Mouse (Mus musculus) kidney, embryonic 16.5 days (tissue): ENCODE measurements around the gene Gm3409. TPM values are rescaled to one million over a fixed set of nuclear protein-coding genes. Genes with fewer than 3 reads are reported as not detected.
A peak's percentile ranks its signal among the peaks of the same experiment; 100 is the strongest.
"Not testable (repeated sequence)": the region's sequence is repeated elsewhere in the genome, so short reads cannot be mapped to it uniquely, and the experiment has no call there.

Experiments used
- ATAC-seq: fragments of 200-750 bp; cut with Nextera tagmentation; 2 replicates; pipeline ENCODE4 v1.8.0; 2017; ENCODE audit warnings: moderate TSS enrichment; ENCODE audit not compliant: low FRiP score, low TSS enrichment
- H3K27ac ChIP-seq: fragments of 300-500 bp; sonication (generic); 2 replicates; pipeline ENCODE4 v1.5.1; 2014; ENCODE audit warnings: low read length
- H3K27me3 ChIP-seq: fragments of 300-500 bp; sonication (generic); 2 replicates; pipeline ENCODE4 v1.6.1; 2014; ENCODE audit warnings: low read length, control low read depth, mixed read lengths; ENCODE audit not compliant: insufficient read depth
- H3K36me3 ChIP-seq: fragments of 300-500 bp; sonication (generic); 2 replicates; pipeline ENCODE4 v1.6.1; 2014; ENCODE audit warnings: low read length, control low read depth, mixed read lengths; ENCODE audit not compliant: insufficient read depth
- H3K4me1 ChIP-seq: fragments of 300-500 bp; sonication (generic); 2 replicates; pipeline ENCODE4 v1.6.1; 2014; ENCODE audit warnings: low read length, control low read depth, mixed read lengths; ENCODE audit not compliant: insufficient read depth
- H3K4me2 ChIP-seq: fragments of 300-500 bp; sonication (generic); replicated peaks from 2 replicates; pipeline ENCODE4 v1.6.1; 2014; ENCODE audit warnings: low read depth, low read length
- H3K4me3 ChIP-seq: fragments of 300-500 bp; sonication (generic); 2 replicates; pipeline ENCODE4 v1.5.1; 2014; ENCODE audit warnings: mild to moderate bottlenecking, low read length
- H3K9ac ChIP-seq: fragments of 300-500 bp; sonication (generic); replicated peaks from 2 replicates; pipeline ENCODE4 v1.6.1; 2014; ENCODE audit warnings: low read length
- H3K9me3 ChIP-seq: fragments of 300-500 bp; sonication (generic); 2 replicates; pipeline ENCODE4 v1.6.1; 2016; ENCODE audit warnings: low read length, control low read depth
- WGBS: fragments of 180-500 bp; shearing (Covaris S2); extraction: QIAGEN DNeasy Blood & Tissue Kit; methylation state at CpG from one replicate; pipeline ENCODE4 v1.1.7; 2014; 5-methylcytosine and 5-hydroxymethylcytosine counted together
- polyA plus RNA-seq: library from polyadenylated mRNA; unstranded; fragments of >200 nt; fragmentation: Nextera tagmentation; extraction: Ambion mirVana; gene quantifications from 2 replicates; pipeline ENCODE4 v1.2.1, GENCODE M21; 2015

Gene Gm3409
- polyA plus RNA-seq, 1 experiment from 2014 or later: not detected

DNA sequence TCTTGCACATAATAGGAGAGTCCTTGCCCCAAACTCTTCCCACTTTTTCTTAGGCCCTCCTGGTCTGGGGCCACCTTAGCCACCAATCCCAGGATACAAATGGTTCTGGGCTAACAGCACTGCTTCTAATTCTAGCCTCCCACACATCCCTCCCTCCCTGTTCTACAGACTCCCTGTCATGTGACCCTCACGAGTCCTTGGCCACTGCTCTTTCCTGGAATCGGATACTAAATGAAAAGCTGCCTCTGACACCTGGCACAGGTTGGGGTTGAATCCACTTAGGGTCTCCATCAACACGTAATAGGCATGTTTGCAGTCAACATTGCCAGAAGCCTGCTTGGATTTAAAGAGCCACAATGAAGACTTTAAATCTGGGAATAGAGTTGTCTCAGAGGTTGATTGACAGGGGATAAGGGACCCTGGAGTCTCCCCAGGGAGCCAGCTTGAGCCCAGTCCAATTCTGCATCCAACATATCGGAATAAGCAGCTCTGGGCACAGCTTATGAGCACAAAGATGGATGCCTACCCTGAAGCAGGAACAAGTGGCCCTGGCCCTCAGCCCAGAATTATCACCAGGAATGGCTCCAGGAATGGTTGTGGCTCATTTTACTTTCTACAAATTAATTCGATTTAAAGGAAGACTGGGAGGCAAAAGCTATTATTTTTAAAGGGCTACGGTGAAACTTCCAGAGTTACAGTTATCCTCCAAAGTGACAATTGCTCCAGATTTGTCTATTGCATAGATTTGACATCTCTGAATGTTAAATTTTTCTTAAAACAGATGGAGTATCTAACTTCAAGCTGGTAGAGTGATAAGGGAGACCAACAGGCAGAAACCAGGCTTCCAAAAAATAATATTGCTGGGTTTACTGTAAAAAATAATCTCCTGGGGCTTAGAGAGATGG, 34.6 kb downstream of the Gm3409 start:
- H3K4me2 ChIP-seq, H3K27me3 ChIP-seq, H3K36me3 ChIP-seq, H3K4me1 ChIP-seq, H3K27ac ChIP-seq, ATAC-seq, H3K9ac ChIP-seq, H3K4me3 ChIP-seq, H3K9me3 ChIP-seq: not testable (repeated sequence)
- WGBS: 62% methylated on average over 6 of the region's 6 CpGs

DNA sequence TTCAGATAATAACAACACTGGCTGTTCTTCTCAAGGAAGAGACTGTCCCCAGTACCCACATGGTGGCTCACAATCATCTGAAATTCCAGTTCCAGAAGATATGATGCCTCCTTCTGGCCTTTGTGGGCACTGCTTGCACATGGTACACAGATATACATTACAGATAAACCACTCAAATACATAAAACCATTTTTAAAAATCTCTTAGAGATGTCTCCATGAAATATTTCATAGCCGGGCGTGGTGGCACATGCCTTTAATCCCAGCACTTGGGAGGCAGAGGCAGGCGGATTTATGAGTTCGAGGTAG, 35.2 kb downstream of the Gm3409 start:
- 96% methylated on average over 4 of the region's 4 CpGs for WGBS
- H3K4me3 ChIP-seq: not testable (repeated sequence)

DNA sequence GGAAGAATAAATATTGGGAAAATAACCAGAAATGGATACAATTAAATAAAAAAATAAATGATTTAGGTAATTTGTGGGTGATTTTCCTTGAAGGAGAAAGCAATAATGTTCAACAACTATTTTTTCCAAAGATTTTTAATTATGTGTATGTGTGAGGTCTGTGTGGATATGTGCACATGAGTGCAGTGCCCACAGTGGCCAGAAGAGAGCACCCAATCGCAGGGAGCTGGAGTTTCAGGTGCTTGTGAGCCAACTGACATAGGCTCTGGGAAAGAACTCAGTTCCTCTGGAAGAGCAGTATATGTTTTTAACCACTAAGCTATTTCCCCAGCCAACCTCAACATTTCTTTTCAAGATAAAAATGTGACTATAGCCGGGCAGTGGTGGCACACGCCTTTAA, 39.2 kb downstream of the Gm3409 start:
- no peak for ATAC-seq
- Histone ChIP-seq H3K27ac (no peak overlapping the region), H3K27me3 (no peaks in the 10 kb centered on the region), H3K4me3 (no peak overlapping the region), H3K9ac (no peak overlapping the region), H3K4me1 (no peaks in the 10 kb centered on the region), H3K9me3 (no peaks in the 10 kb centered on the region), H3K4me2 (no peak overlapping the region), H3K36me3 (no peaks in the 10 kb centered on the region)
- WGBS: 93% methylated on average over 3 of the region's 3 CpGs

More for the DNA sequence above, 35.2 kb downstream of the Gm3409 start:
- not testable (repeated sequence) for H3K27me3 ChIP-seq, H3K9ac ChIP-seq, H3K4me1 ChIP-seq, H3K27ac ChIP-seq, H3K4me2 ChIP-seq, H3K36me3 ChIP-seq, H3K9me3 ChIP-seq, ATAC-seq

DNA sequence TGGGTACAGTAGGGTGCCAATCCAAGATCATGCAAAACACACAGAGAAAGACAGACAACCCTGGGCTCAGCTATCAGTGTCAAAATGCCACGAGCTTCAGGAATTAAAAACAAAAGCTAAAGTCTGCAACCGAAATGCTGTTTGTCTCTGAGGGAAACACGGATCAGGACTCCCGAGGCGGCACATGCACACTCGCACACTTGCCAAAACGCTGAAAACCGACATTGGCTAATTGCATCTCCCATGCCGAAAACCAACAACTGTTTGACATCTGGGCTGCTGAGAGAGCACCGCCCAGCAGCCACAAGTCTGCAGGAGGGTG, 46.7 kb downstream of the Gm3409 start:
- Histone ChIP-seq H3K36me3 (no peaks in the 10 kb centered on the region), H3K9ac (no peak overlapping the region), H3K9me3 (no peaks in the 10 kb centered on the region), H3K27me3 (peaks cover 22% of the 10 kb centered on the region), H3K27ac (no peak overlapping the region), H3K4me1 (peaks cover 9% of the 10 kb centered on the region), H3K4me2 (peak overlapping the region; percentile 99), H3K4me3 (peak overlapping the region; percentile 61)
- ATAC-seq: no peak
- 5% methylated on average over 10 of the region's 10 CpGs for WGBS

DNA sequence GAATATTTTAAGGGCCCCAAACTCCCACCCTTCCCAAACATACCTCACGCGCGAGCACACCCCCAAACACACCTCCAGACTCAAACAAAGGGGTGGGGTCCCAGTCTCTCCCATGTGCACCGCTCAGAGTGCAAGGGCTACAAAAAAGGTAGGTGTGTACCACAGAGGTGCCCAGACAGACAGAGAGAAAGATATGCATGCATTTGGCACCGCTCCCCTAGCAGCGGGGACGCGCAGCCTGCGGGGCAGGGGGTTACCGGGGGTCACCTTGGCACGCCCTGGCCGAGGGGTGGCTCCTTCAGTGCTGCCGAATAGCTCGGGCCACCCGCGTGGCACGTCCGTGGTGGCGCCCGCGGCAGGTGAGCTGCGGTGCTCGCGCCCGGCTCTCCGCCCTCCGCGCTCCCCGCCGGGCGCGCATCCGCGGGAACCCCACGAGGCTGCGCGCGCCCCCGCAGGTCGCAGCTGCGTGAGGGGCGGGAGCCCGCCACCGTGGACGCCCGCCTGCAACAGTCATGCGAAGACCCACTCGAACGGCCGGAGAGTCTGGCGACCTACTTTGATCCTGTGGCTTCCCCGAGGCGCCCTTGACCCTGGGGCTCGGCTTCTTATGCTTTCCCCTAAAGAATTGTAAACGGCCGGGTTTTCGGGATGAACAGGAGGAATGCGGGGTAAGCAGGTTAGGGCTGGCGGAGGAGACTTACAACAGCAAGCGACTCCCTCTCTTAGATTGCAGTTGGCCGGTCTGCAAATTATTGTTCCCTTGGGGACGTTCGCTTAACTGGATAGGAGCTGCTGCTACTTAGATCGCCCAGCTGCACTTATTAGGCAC, 47.2 kb downstream of the Gm3409 start, which contains the start of gene Gpr12:
TSS of gene Gpr12 (minus strand) at position 762 of the 829 bp plus-strand sequence.
- Histone ChIP-seq H3K36me3 (no peaks in the 10 kb centered on the region), H3K9ac (peak within 1 kb of the TSS; percentile 46), H3K4me2 (peak within 1 kb of the TSS; percentile 99), H3K4me1 (peaks cover 9% of the 10 kb centered on the region), H3K27ac (no peak within 1 kb of the TSS), H3K9me3 (no peaks in the 10 kb centered on the region), H3K4me3 (peak within 1 kb of the TSS; percentile 61), H3K27me3 (peaks cover 22% of the 10 kb centered on the region)
- peak; percentile 63 for ATAC-seq
- WGBS: under 1% methylated on average over 50 of the region's 64 CpGs

DNA sequence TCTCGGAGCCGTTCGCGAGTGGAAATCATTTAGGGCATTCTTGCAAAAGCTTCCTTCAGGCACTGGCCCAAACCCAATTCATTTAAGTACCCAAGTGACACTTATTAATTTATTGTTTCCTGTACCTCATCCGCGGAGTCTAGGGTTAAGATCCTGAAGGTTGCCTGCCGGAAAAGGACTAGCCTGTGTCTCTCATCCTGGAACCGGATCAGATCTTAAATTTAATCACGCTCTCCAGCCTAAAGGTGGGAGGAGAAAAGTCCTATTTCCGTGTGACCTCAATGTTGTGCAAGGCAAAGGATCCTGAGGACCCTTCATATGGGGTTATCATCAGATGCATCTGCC, 47.8 kb downstream of the Gm3409 start:
- Histone ChIP-seq H3K36me3 (no peaks in the 10 kb centered on the region), H3K9ac (0 out of 2 replicates have a peak overlapping the region, but pooled peaks have one; percentile 10), H3K4me3 (peak overlapping the region; percentile 61), H3K4me2 (peak overlapping the region; percentile 99), H3K27ac (no peak overlapping the region), H3K9me3 (no peaks in the 10 kb centered on the region), H3K27me3 (peaks cover 22% of the 10 kb centered on the region), H3K4me1 (peaks cover 9% of the 10 kb centered on the region)
- ATAC-seq: peak; percentile 74
- 1% methylated on average over 10 of the region's 10 CpGs for WGBS

DNA sequence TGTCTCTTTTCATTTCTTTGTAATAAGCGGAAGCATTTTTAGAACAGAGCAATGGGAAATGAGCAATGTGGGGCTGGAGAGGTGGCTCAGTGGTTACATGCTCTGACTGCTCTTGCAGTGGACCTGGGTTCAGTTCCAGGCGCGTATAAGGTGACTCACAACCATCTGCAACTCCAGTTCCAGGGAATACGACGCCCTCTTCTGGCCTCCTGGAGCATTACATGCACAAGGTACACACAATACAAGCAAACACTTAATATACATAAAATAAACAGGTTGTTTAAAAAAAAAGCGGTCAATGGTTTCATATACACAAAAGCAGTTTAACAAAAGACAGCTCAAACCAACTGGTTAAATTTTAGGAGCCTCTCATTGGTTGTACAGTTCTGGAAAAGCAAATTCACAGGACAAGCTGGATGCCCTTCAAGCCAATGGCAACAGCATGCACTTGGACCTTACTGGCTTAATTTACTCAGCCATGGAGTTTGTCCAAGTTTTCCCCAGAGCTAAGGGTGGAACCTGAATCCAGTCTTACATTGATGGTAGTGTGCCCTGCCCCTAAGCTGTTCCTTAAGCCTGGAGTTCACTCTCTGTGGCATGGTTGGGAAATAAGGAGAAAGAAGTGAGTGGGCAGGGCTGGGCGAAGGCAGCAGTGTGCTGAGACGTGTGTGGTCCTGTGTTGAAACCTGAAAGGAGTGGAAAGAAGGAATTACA, 49.1 kb downstream of the Gm3409 start:
- Histone ChIP-seq H3K9me3 (no peaks in the 10 kb centered on the region), H3K4me2 (no peak overlapping the region), H3K9ac (no peak overlapping the region), H3K4me3 (no peak overlapping the region), H3K27ac (no peak overlapping the region), H3K36me3 (no peaks in the 10 kb centered on the region), H3K27me3 (peaks cover 22% of the 10 kb centered on the region), H3K4me1 (peaks cover 9% of the 10 kb centered on the region)
- 79% methylated on average over 8 of the region's 8 CpGs for WGBS
- ATAC-seq: no peak

Other genes starting within 250 kb of the Gm3409 start
- gene Wasf3, start 152.7 kb upstream of the Gm3409 start, polyA plus RNA-seq: 3.0 and 3.5 TPM in 2 replicates
- gene Gm6408, start 55.7 kb upstream of the Gm3409 start, polyA plus RNA-seq: not detected in 2 replicates
- not detected in 2 replicates for gene Gm6370, start 46.3 kb upstream of the Gm3409 start, polyA plus RNA-seq
- not detected in 2 replicates for gene 4930449I24Rik, start 35.2 kb upstream of the Gm3409 start, polyA plus RNA-seq
- not detected in 2 replicates for gene Gm3402, start 23.5 kb upstream of the Gm3409 start, polyA plus RNA-seq
- not detected in 2 replicates for gene Gm3404, start 11.8 kb upstream of the Gm3409 start, polyA plus RNA-seq
- not detected in 2 replicates for gene Gm3415, start 18.5 kb downstream of the Gm3409 start, polyA plus RNA-seq
- 0.76 and 1.1 TPM in 2 replicates for gene Gpr12, start 47.6 kb downstream of the Gm3409 start, polyA plus RNA-seq